Mouse (Mus musculus) frontal cortex, postnatal 25 days (tissue): ENCODE measurements at regions not wholly inside any gene's neighbourhood (a gene's known extent, or its start where the extent isn't known, plus 50 kb on each side); places are given as distances from the start of the nearest gene placed in this dataset.
"Not testable (repeated sequence)": the region's sequence is repeated elsewhere in the genome, so short reads cannot be mapped to it uniquely, and the experiment has no call there.

Experiments used
- DNase-seq, 2 experiments: peaks; one replicate each; pipeline ENCODE4 v3.0.0; 2022; ENCODE audit warnings: low spot score in 2 of 2

DNA sequence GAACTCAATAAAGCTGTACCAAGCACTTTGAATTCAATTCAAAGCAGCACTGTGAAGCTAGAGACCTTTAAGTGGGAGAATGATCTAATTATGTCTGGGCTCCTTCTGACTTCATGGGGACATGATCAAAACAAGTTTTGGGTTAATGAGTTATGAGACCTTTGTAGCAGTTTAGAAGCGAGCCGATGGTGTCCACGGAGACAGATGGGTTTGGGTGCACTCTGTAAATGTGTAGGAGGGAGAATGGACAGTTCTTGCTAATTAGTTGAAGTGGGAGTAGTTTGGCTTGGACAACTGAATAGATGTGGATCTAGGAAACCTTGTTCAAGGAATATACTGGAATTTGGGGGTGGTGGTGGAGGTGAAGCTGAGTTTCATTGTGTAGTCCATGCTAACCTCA lies 186.3 kb upstream of the Cldn34b3 start:
- no peak for DNase-seq

- DNase-seq = no peak
These were observed 181.4 kb upstream of the Cldn34b3 start for GRCm38 (mm10) chrX:76082670-76083069.

DNA sequence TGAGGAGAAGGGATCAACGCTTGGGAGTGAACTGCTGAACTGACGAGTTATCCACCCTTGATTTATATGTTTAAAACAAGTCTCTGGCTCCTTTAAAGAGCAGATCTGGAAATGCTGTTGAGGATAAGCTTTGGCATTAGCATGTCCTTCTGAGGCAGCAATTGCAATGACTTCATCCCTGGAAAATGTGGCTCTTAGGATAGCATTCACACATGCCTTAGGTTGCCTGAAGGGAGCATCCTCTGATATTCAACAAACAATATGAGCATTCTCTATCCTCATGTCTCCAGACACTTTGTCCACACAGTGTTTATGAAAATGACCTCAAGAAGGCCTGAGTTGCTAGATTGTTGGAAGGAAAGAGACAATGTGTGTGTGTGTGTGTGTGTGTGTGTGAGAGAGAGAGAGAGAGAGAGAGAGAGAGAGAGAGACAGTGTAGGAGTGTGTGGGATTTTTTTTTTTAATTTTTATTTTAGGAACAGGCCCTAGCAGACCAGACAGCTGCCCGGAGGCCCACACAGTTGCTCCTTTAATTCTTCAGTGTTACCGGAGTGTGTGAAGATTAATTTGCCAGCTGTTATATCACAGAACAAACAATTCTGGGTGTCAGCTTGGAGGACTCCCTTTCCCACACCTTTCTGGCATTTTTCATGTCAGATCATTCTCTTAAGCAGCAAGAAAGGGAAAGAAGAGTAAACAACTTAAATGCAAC lies 153.2 kb upstream of the Cldn34b3 start:
- DNase-seq = no peak

DNA sequence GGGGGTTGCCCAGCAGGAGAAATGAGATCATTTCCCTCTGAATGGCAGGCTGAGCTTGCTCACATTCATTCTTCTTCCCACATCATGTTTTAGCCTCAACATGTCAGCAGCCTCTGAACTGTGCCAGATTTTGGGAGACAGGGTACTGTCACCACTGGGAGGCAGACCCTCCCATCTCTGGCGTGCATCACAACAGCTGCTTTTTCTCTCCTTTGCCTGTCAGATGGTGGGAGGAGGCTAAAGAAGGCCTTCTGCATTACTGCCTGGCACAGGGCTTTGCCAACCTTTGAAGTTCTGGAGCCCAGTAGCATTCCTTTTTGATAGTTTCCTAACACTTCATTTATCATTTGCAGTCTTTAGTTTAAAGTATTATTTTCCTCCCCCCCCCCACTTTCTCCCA lies 148.0 kb upstream of the Cldn34b3 start:
- DNase-seq = no peak

- DNase-seq = no peak
These were observed 147.5 kb upstream of the Cldn34b3 start for GRCm38 (mm10) chrX:76116562-76116961.

- DNase-seq = no peak
These were observed 143.2 kb upstream of the Cldn34b3 start for GRCm38 (mm10) chrX:76120936-76121335.

DNA sequence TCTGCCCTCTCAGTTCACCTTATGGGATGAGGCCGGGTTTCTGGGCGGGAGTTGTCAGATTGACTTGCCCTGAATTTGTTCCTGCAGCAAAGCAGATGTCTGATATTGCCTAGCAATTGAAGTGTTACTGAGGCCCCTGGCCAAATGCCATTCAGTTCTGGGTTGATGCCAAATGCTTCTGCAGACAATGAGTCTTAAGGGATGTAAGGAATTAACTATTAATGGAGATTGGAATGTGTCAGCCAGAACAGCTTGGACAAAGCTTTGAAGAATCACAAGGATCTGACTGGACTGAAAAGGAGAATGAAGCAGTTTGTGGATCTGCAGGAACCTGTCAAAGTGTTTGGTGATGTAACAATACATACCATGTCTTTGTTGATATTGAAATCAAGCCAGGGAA lies 140.7 kb upstream of the Cldn34b3 start:
- no peak for DNase-seq

GRCm38 (mm10) chrX:76137729-76138128 lies 126.4 kb upstream of the Cldn34b3 start:
- DNase-seq = no peak

DNA sequence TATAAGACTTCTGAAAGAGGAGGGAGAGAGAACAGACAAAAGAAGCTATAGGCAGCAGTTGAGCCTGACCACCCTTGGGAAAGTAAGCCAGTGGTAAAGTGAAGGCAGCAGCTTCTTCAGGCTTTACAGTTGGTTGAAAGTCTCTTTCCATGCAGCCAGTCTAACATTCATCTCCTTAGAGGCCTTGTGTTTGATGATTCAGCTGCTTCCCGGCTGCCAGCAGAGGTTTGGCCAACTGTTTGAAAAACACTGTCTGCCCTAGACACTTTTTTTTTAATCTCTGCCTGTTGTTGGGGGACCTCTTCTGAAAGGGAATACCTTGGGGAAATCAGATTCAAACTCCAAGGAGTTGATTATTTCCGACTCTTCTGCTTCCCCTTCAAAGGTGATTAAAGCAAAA lies 123.1 kb upstream of the Cldn34b3 start:
- DNase-seq = no peak

GRCm38 (mm10) chrX:76174806-76175205 lies 89.3 kb upstream of the Cldn34b3 start:
- not testable (repeated sequence) for DNase-seq

GRCm38 (mm10) chrX:76181446-76182148 lies 82.5 kb upstream of the Cldn34b3 start:
- peak; percentile 5 for DNase-seq

- no peak for DNase-seq
These were observed 63.5 kb upstream of the Cldn34b3 start for GRCm38 (mm10) chrX:76200607-76201006.

- DNase-seq = peak in 1 of 2 experiments; percentile 14
These were observed 62.7 kb upstream of the Cldn34b3 start for GRCm38 (mm10) chrX:76201366-76201765.
